In genomic region chr14:12529961-12530542, GRCm38 (mm10) we compare ENCODE assay signal across 9 mouse cellular contexts.
A peak's percentile ranks its signal among the peaks of the same experiment; 100 is the strongest.
DNase-seq lines count a peak whose midpoint lies in the region; ATAC-seq and TF ChIP-seq lines count a peak whose summit lies in the region.
"Had no signal": no experiment of that assay in that cellular context is flagged by ENCODE, and none has a peak within 500 bp of the region (broad histone marks: within the 10 kb centered on the region; RNA-seq: fewer than 3 reads in every experiment).

No protein-coding gene starts in this region.

- no peaks in the 10 kb centered on the region for H3K4me1 ChIP-seq in liver, embryonic 14.5 days (replicated peaks; ENCODE audit: control insufficient read depth in 2 of 2, insufficient read depth in 2 of 2, low read length in 1 of 2)
- H3K4me1 ChIP-seq: lung, embryonic 15.5 days had no signal

- no peaks in the 10 kb centered on the region for H3K9me3 ChIP-seq in liver, embryonic 14.5 days (ENCODE audit: control insufficient read depth, low read length)
- H3K9me3 ChIP-seq: lung, embryonic 15.5 days had no signal

- WGBS in liver, embryonic 14.5 days (ENCODE audit: insufficient replicate concordance), result 12% methylated on average over 11 of the region's 11 CpGs

- H3K27ac ChIP-seq in liver, embryonic 14.5 days, result no peak overlapping the region
- H3K27ac ChIP-seq: lung, embryonic 15.5 days had no signal

- no peak for TF ChIP-seq EP300 in liver, embryonic 14.5 days (IDR thresholded peaks at IDR 0.05; ENCODE audit: low read depth)

- peak; percentile 47 for DNase-seq in 3T3-L1 (ENCODE audit: low read depth, low spot score)
- peak; percentile 88 for DNase-seq in ZHBTc4 (ENCODE audit: low read depth, low spot score)
- peak; percentile 92 for DNase-seq in embryo, embryonic 10.5 days (ENCODE audit: low spot score)
- DNase-seq in heart, postnatal 14 days, result peak; percentile 18 to 52
- DNase-seq in kidney, postnatal 25 days, result peak; percentile 47 to 52
- DNase-seq in liver, embryonic 14.5 days (ENCODE audit: low read depth in 3 of 3, low spot score in 3 of 3), result peak in 1 of 3 experiments; percentile 6
- peak; percentile 65 for DNase-seq in right cerebral cortex, adult 18-20 months
- no peak for DNase-seq in spleen, postnatal 36 days (ENCODE audit: low spot score in 2 of 2)

- H3K36me3 ChIP-seq in liver, embryonic 14.5 days (replicated peaks; ENCODE audit: control insufficient read depth, insufficient read depth, low read depth), result no peaks in the 10 kb centered on the region
- H3K36me3 ChIP-seq: lung, embryonic 15.5 days had no signal

- peak; percentile 43 for TF ChIP-seq CTCF in liver, embryonic 14.5 days (IDR thresholded peaks at IDR 0.05; ENCODE audit: low read depth)

- intact Hi-C loops in heart, postnatal 14 days (cut with DNase I), result loop anchor here (5.0 to 10.0 kb wide), 2 partner anchors 135 to 228 kb away; no protein-coding TSS in a partner anchor

- no peak for ATAC-seq in liver, embryonic 14.5 days (ENCODE audit: insufficient read depth)

- no peak overlapping the region for H3K4me3 ChIP-seq in liver, embryonic 14.5 days (ENCODE audit: insufficient read depth in 1 of 2, low read depth in 2 of 2, low read length in 2 of 2)
- H3K4me3 ChIP-seq: lung, embryonic 15.5 days had no signal

- H3K4me2 ChIP-seq in liver, embryonic 14.5 days (ENCODE audit: low read depth), result no peak overlapping the region
- H3K4me2 ChIP-seq: lung, embryonic 15.5 days had no signal

- no peaks in the 10 kb centered on the region for H3K27me3 ChIP-seq in liver, embryonic 14.5 days (ENCODE audit: control insufficient read depth, insufficient read depth, low read length)
- H3K27me3 ChIP-seq: lung, embryonic 15.5 days had no signal

- no peak overlapping the region for H3K9ac ChIP-seq in liver, embryonic 14.5 days (replicated peaks)
- H3K9ac ChIP-seq: lung, embryonic 15.5 days had no signal

Comparison
In these comparisons a context has a peak if more than half of its experiments do, and no peak if none do; other contexts are left out.
1. DNase-seq: peak in 3T3-L1 (single experiment), ZHBTc4 (single experiment), embryo, embryonic 10.5 days (single experiment), heart, postnatal 14 days (2 of 2), kidney, postnatal 25 days (2 of 2) and right cerebral cortex, adult 18-20 months (single experiment); none in spleen, postnatal 36 days (0 of 2).